Mouse (Mus musculus) adrenal gland, adult 2 months (tissue): Measurements from ENCODE around the gene Pafah2. TPM values are rescaled to one million over a fixed set of nuclear protein-coding genes. Genes with fewer than 3 reads are reported as not detected.
"Not testable (repeated sequence)": the region's sequence is repeated elsewhere in the genome, so short reads cannot be mapped to it uniquely, and the experiment has no call there.

Experiments
- DNase-seq: peaks from one replicate; pipeline ENCODE4 v3.0.0; 2021
- polyA plus RNA-seq: library from polyadenylated mRNA; depleted of rRNA; stranded (reverse); fragments of >200 nt; gene quantifications from 2 replicates; pipeline ENCODE4 v1.2.3, GENCODE M21; 2012
- total RNA-seq, 2 experiments: library from RNA; stranded (reverse); gene quantifications; 2 replicates each; pipeline ENCODE4 v1.2.3; 2021

Pafah2 gene
- total and polyA plus RNA-seq, 3 experiments, result 9.1 to 18.7 (median 12.1) TPM

- peak; percentile 90 for DNase-seq
Measured at GRCm38 (mm10) chr4:134372294-134372747, 23.8 kb upstream of the Pafah2 start.

- no peak for DNase-seq
Measured at GRCm38 (mm10) chr4:134373295-134373694, 22.8 kb upstream of the Pafah2 start.

- no peak for DNase-seq
Measured at GRCm38 (mm10) chr4:134374306-134374705, 21.8 kb upstream of the Pafah2 start.

- DNase-seq, result no peak
Measured at GRCm38 (mm10) chr4:134378089-134378615, 18.0 kb upstream of the Pafah2 start.

GRCm38 (mm10) chr4:134379510-134379909, 16.6 kb upstream of the Pafah2 start:
- no peak for DNase-seq

GRCm38 (mm10) chr4:134383750-134384149, 12.4 kb upstream of the Pafah2 start, which contains the start of gene Extl1:
Extl1 (minus strand) TSS chr4:134383850.
- not testable (repeated sequence) for DNase-seq

- DNase-seq, result no peak
Measured at GRCm38 (mm10) chr4:134387268-134387667, 8.9 kb upstream of the Pafah2 start.

- DNase-seq, result peak; percentile 75
Measured at GRCm38 (mm10) chr4:134388397-134388796, 7.7 kb upstream of the Pafah2 start.

GRCm38 (mm10) chr4:134391636-134392035, 4.5 kb upstream of the Pafah2 start:
- DNase-seq, result no peak

- no peak for DNase-seq
Measured at GRCm38 (mm10) chr4:134392595-134392994, 3.5 kb upstream of the Pafah2 start.

- no peak for DNase-seq
Measured at GRCm38 (mm10) chr4:134393026-134393425, 3.1 kb upstream of the Pafah2 start.

- DNase-seq, result no peak
Measured at GRCm38 (mm10) chr4:134395142-134395541, 978 bp upstream of the Pafah2 start.

- peak; percentile 75 for DNase-seq
Measured at GRCm38 (mm10) chr4:134397121-134397520, 1.0 kb downstream of the Pafah2 start.

- DNase-seq, result no peak
Measured at GRCm38 (mm10) chr4:134397732-134398131, 1.6 kb downstream of the Pafah2 start.

- no peak for DNase-seq
Measured at GRCm38 (mm10) chr4:134400206-134400605, 4.1 kb downstream of the Pafah2 start.

- peak; percentile 60 for DNase-seq
Measured at GRCm38 (mm10) chr4:134401181-134401661, 5.1 kb downstream of the Pafah2 start.

GRCm38 (mm10) chr4:134401856-134402570, 5.9 kb downstream of the Pafah2 start:
- no peak for DNase-seq

- peak; percentile 61 for DNase-seq
Measured at GRCm38 (mm10) chr4:134402571-134403262, 6.6 kb downstream of the Pafah2 start.

- DNase-seq, result no peak
Measured at GRCm38 (mm10) chr4:134403721-134404120, 7.6 kb downstream of the Pafah2 start.

GRCm38 (mm10) chr4:134409286-134409685, 13.2 kb downstream of the Pafah2 start:
- DNase-seq, result no peak

- DNase-seq, result no peak
Measured at GRCm38 (mm10) chr4:134416177-134416576, 20.1 kb downstream of the Pafah2 start.

GRCm38 (mm10) chr4:134416602-134417001, 20.5 kb downstream of the Pafah2 start:
- no peak for DNase-seq

- peak; percentile 76 for DNase-seq
Measured at GRCm38 (mm10) chr4:134417111-134417510, 21.0 kb downstream of the Pafah2 start.
